Comparison of ENCODE assay signal across 14 mouse cellular contexts in genomic region chr4:128981833-128982180, GRCm38 (mm10). TPM values are rescaled to one million over a fixed set of nuclear protein-coding genes. Genes with fewer than 3 reads are reported as not detected.
A peak's percentile ranks its signal among the peaks of the same experiment; 100 is the strongest.
DNase-seq lines count a peak whose midpoint lies in the region; ATAC-seq and TF ChIP-seq lines count a peak whose summit lies in the region.
"Had no signal": no experiment of that assay in that cellular context is flagged by ENCODE, and none has a peak within 500 bp of the region (broad histone marks: within the 10 kb centered on the region; RNA-seq: fewer than 3 reads in every experiment).

No protein-coding gene starts in this region.

- peaks cover 56% of the 10 kb centered on the region for H3K4me1 ChIP-seq in E14TG2a.4 (replicated peaks; ENCODE audit: low read depth, low read length)
- peaks cover 16% of the 10 kb centered on the region for H3K4me1 ChIP-seq in bone marrow, adult 2 months (ENCODE audit: control insufficient read depth, insufficient read depth, low read length)
- H3K4me1 ChIP-seq in liver, postnatal 0 days (ENCODE audit: insufficient read depth) = peaks cover 36% of the 10 kb centered on the region
- H3K4me1 ChIP-seq: forebrain, embryonic 13.5 days; hindbrain, embryonic 15.5 days had no signal

- no peak overlapping the region for H3K9ac ChIP-seq in liver, postnatal 0 days (replicated peaks)
- H3K9ac ChIP-seq: forebrain, embryonic 13.5 days; heart, embryonic 15.5 days; hindbrain, embryonic 15.5 days had no signal

- no peaks in the 10 kb centered on the region for H3K36me3 ChIP-seq in E14TG2a.4 (ENCODE audit: insufficient read depth, low read length)
- no peaks in the 10 kb centered on the region for H3K36me3 ChIP-seq in liver, postnatal 0 days (replicated peaks; ENCODE audit: insufficient read depth, low read length)
- H3K36me3 ChIP-seq: heart, embryonic 15.5 days; hindbrain, embryonic 15.5 days had no signal

- TF ChIP-seq EP300 in liver, postnatal 0 days (IDR thresholded peaks at IDR 0.05; ENCODE audit: low read depth) = no peak

- DNase-seq in kidney, adult 9 months = peak; percentile 66
- no peak for DNase-seq in kidney, postnatal 14 days
- no peak for DNase-seq in liver, postnatal 0 days
- DNase-seq in layer of hippocampus, postnatal 10 days (ENCODE audit: low spot score in 2 of 2) = no peak
- no peak for DNase-seq in right cerebral cortex, postnatal 25 days
- DNase-seq: adrenal gland, postnatal 14 days; cerebellum, adult 11-12 months; gastrocnemius, postnatal 10 days; lung, adult 2 months had no signal

- no peaks in the 10 kb centered on the region for H3K27me3 ChIP-seq in E14TG2a.4 (ENCODE audit: insufficient read depth, low read length)
- no peaks in the 10 kb centered on the region for H3K27me3 ChIP-seq in liver, postnatal 0 days (ENCODE audit: insufficient read depth, low read length)
- H3K27me3 ChIP-seq: forebrain, embryonic 13.5 days; heart, embryonic 15.5 days; hindbrain, embryonic 15.5 days had no signal

- H3K9me3 ChIP-seq in E14TG2a.4 (ENCODE audit: low read length) = no peaks in the 10 kb centered on the region
- H3K9me3 ChIP-seq in liver, postnatal 0 days (ENCODE audit: low read length) = no peaks in the 10 kb centered on the region
- H3K9me3 ChIP-seq: forebrain, embryonic 13.5 days; heart, embryonic 15.5 days; hindbrain, embryonic 15.5 days had no signal

- 19% methylated on average over 11 of the region's 11 CpGs for WGBS in bone marrow, adult 2 months
- WGBS in liver, postnatal 0 days (ENCODE audit: insufficient replicate concordance) = 39% methylated on average over 11 of the region's 11 CpGs

- no peak for TF ChIP-seq POLR2A in bone marrow, adult 2 months (IDR thresholded peaks at IDR 0.05; ENCODE audit: borderline replicate concordance, control insufficient read depth, low read depth, low read length)

- peak overlapping the region; percentile 0; the same call in 1 of the 2 replicates for H3K4me2 ChIP-seq in liver, postnatal 0 days (ENCODE audit: low read depth, low read length)
- H3K4me2 ChIP-seq: forebrain, embryonic 13.5 days; heart, embryonic 15.5 days; hindbrain, embryonic 15.5 days had no signal

- peak overlapping the region; percentile 47; the same call in 1 of the 2 replicates for H3K4me3 ChIP-seq in E14TG2a.4 (replicated peaks; ENCODE audit: low read length)
- no peak overlapping the region for H3K4me3 ChIP-seq in bone marrow, adult 2 months (replicated peaks; ENCODE audit: control insufficient read depth, low read depth, low read length)
- H3K4me3 ChIP-seq in liver, postnatal 0 days (ENCODE audit: low read depth, low read length) = no peak overlapping the region
- H3K4me3 ChIP-seq: forebrain, embryonic 13.5 days; heart, embryonic 15.5 days; hindbrain, embryonic 15.5 days had no signal

- TF ChIP-seq CTCF in E14TG2a.4 (conservative IDR thresholded peaks at IDR 0.05; ENCODE audit: low read length) = no peak
- TF ChIP-seq CTCF in bone marrow, adult 2 months (IDR thresholded peaks at IDR 0.05; ENCODE audit: control insufficient read depth, insufficient read depth, low read length) = no peak
- no peak for TF ChIP-seq CTCF in liver, postnatal 0 days (IDR thresholded peaks at IDR 0.05; ENCODE audit: low read depth)

- peak overlapping the region; percentile 76; the same call in 1 of the 2 replicates for H3K27ac ChIP-seq in bone marrow, adult 2 months (ENCODE audit: control insufficient read depth, insufficient read depth, low read depth, low read length, poor library complexity)
- peak overlapping the region; percentile 69 for H3K27ac ChIP-seq in liver, postnatal 0 days (ENCODE audit: low read depth)
- H3K27ac ChIP-seq: forebrain, embryonic 13.5 days; heart, embryonic 15.5 days; hindbrain, embryonic 15.5 days had no signal

- ATAC-seq in liver, postnatal 0 days = no peak
- ATAC-seq: forebrain, embryonic 13.5 days had no signal

RNA-seq across cellular contexts. Expression of gene Ak2, which starts 10.0 kb away (rescaled TPM):
- 72.4 and 118 TPM in 2 replicates for polyA plus RNA-seq in bone marrow, adult 2 months (2011; ENCODE audit: insufficient read depth, insufficient read length, low replicate concordance, missing spikeins)
- polyA plus RNA-seq in liver, postnatal 0 days (2015; fragmentation: Nextera tagmentation; extraction: Ambion mirVana) = 276 and 291 TPM in 2 replicates
- 10 to 100 TPM; 32.3 to 34.3 TPM for total RNA-seq in layer of hippocampus, postnatal 10 days (2021)

RNA-seq across cellular contexts. Expression of gene Azin2, which starts 19.6 kb away (rescaled TPM):
- 2.0 and 2.4 TPM in 2 replicates for polyA plus RNA-seq in bone marrow, adult 2 months (2011; ENCODE audit: insufficient read depth, insufficient read length, low replicate concordance, missing spikeins)
- 1.6 and 1.8 TPM in 2 replicates for polyA plus RNA-seq in liver, postnatal 0 days (2015; fragmentation: Nextera tagmentation; extraction: Ambion mirVana)
- total RNA-seq in layer of hippocampus, postnatal 10 days (2021) = 10 to 100 TPM; 27.7 to 31.0 TPM
